Mouse (Mus musculus) CH12.LX (cell line): ENCODE data around the gene Hepacam2.

Source experiments
- CTCF ChIP-seq, 2 experiments: IDR thresholded peaks in 1 of 2; conservative IDR thresholded peaks in 1 of 2; 2 replicates each; pipeline ENCODE4 v1.5.1; 2011 to 2012; ENCODE audit warnings: low read depth in 2 of 2, low read length in 2 of 2, improper control_type of control experiment in 1 of 2, inconsistent platforms in 1 of 2, mild to moderate bottlenecking in 1 of 2, moderate library complexity in 1 of 2
- EP300 ChIP-seq: IDR thresholded peaks from 2 replicates; pipeline ENCODE4 v1.6.1; 2011; ENCODE audit warnings: low read length, improper control_type of control experiment
- NRF1 ChIP-seq: IDR thresholded peaks from 2 replicates; pipeline ENCODE4 v1.6.1; 2014; ENCODE audit warnings: low read depth, mild to moderate bottlenecking, inconsistent platforms, low read length, improper control_type of control experiment, moderate library complexity
- POLR2A ChIP-seq: IDR thresholded peaks from 2 replicates; pipeline ENCODE4 v1.6.1; 2011; ENCODE audit warnings: low read depth, mild to moderate bottlenecking, improper control_type of control experiment, low read length
- RCOR1 ChIP-seq: conservative IDR thresholded peaks from 2 replicates; pipeline ENCODE4 v1.6.1; 2012; ENCODE audit warnings: low read depth, mild to moderate bottlenecking, inconsistent platforms, low read length, improper control_type of control experiment
- ZC3H11A ChIP-seq: IDR thresholded peaks from 2 replicates; pipeline ENCODE4 v1.6.1; 2012; ENCODE audit warnings: low read depth, mild to moderate bottlenecking, inconsistent platforms, low read length, improper control_type of control experiment
- ZMIZ1 ChIP-seq: IDR thresholded peaks from 2 replicates; pipeline ENCODE4 v1.6.1; 2012; ENCODE audit warnings: low read depth, mild to moderate bottlenecking, inconsistent platforms, low read length, improper control_type of control experiment

- TF ChIP-seq EP300 (peak; percentile 75), ZMIZ1 (no peak), RCOR1 (no peak), ZC3H11A (no peak), NRF1 (peak; percentile 45; the same call in 1 of the 2 replicates), CTCF (conservative IDR thresholded peaks at IDR 0.05 in 1 of 2, IDR thresholded peaks at IDR 0.05 in 1 of 2; ENCODE audit: low read depth in 2 of 2, low read length in 2 of 2) (no peak), POLR2A (no peak)
These were observed 35.1 kb downstream of the Hepacam2 start for GRCm38 (mm10) chr6:3463026-3463425.
